Mouse (Mus musculus): ENCODE results near the gene Ezh1. TPM values are rescaled to one million over a fixed set of nuclear protein-coding genes. Genes with fewer than 3 reads are reported as not detected.
A peak's percentile ranks its signal among the peaks of the same experiment; 100 is the strongest.

Ezh1 gene
- 10 to 100 TPM; 29.8 to 36.4 TPM for total RNA-seq (2021)
- long read RNA-seq, experiment 1, full-length matches to known transcripts: 12 of 26 reads
- long read RNA-seq, experiment 1, partial matches to known transcripts: 8 of 26 reads
- long read RNA-seq, experiment 1, other reads (novel, unspliced or antisense): 6 of 26 reads
- long read RNA-seq, experiment 2, full-length matches to known transcripts: 4 of 12 reads
- long read RNA-seq, experiment 2, partial matches to known transcripts: 5 of 12 reads
- long read RNA-seq, experiment 2, other reads (novel, unspliced or antisense): 3 of 12 reads

- peak; percentile 93 to 96 for DNase-seq
Measured at GRCm38 (mm10) chr11:101226065-101226701, at the start of gene Ezh1. Ezh1 (minus strand) TSS chr11:101226463.

- DNase-seq: no peak
Measured at GRCm38 (mm10) chr11:101275309-101275708, 49.0 kb upstream of the Ezh1 start.

DNA sequence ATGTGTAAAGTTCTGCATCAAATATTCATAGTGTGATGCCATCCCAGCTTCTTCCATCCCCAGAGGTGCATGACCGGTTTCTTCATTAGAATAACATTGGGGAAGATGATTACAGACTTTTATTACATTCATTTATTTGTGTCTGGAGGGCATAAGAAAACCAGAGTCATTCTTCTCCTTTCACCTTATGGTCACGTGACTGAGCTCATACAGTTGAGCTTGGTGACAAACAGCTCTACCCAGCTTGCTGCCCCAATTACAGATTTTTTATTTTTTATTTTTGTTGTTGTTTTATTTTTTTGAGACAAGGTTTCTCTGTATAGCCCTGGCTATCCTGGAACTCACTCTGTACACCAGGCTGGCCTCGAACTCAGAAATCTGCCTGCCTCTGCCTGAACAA, 46.2 kb upstream of the Ezh1 start:
- DNase-seq: no peak

DNA sequence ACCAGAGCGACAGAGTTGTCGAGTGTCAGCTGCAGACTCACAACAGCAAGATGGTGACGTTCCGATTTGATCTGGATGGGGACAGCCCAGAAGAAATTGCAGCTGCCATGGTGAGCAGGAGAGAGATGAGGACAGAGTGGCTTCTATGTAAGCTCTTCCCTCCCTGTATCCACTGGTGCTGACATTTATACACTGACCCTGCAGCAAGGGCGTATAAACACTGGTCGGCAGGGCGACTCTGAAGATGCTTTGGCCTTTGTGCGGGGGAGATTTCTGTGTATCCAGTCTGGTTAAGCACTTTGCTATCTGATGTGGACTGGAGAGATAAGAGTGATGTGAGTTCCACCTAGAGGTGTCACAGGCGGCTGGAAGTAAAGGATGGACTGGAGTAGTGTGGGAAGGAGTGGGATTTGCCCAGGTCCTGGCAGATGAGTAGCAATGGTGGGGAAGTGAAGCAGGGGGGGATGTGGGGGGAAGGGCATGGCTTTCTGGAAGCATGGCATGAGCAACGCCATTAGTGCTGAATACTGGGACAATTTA, 43.4 kb upstream of the Ezh1 start:
- DNase-seq: no peak

DNA sequence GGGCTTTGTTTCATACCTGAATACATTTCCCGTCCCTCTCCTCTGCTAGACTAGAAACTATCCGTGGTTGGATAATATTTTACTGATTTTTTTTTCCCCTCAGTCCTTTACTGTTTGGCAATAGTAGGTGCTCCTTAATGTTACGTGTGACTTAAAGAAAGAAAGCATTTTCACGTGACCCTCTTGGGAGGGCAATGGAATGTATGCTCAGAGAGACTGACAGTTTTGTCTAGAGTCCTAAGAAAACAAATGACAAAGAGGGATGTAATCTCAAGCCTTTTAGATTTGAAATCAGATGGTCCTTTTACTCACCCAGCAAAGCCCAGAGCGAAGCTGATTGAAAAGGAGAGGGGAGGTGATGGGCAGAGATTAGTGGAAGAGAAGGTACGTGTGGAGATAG, 39.6 kb upstream of the Ezh1 start:
- DNase-seq: no peak

DNA sequence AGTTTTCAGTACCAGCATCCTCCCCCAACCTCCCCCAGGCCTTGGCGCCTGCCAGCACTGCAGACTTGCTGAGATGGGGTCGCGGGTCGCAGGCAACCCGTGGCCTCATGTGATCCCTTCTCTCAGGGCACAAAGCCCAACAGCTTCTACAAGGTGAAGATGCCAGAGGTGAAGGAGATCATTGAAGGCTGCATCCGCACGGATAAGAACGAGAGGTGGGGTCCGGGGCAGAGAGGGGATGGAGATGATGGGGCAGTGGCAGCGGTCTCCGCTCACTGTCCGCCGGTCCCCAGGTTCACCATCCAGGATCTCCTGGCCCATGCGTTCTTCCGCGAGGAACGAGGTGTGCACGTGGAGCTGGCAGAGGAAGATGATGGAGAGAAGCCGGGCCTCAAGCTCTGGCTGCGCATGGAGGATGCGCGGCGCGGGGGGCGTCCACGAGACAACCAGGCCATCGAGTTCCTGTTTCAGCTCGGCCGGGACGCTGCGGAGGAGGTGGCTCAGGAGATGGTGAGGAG, 38.8 kb upstream of the Ezh1 start:
- DNase-seq: no peak

DNA sequence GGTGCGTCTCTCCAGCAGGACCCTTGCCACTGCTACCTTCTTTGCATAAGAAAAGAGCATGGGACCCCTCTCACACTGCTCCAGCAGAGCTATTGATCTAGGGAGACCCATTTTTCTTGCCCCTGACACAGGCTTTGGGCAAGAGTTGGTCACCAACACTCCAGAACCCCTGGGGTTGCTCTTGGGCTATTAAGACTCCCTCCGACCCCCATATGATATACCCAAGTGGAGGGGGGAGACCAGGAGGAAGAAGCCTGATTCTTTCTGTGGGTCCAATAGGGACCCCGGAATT, 37.7 kb upstream of the Ezh1 start:
- DNase-seq: no peak

DNA sequence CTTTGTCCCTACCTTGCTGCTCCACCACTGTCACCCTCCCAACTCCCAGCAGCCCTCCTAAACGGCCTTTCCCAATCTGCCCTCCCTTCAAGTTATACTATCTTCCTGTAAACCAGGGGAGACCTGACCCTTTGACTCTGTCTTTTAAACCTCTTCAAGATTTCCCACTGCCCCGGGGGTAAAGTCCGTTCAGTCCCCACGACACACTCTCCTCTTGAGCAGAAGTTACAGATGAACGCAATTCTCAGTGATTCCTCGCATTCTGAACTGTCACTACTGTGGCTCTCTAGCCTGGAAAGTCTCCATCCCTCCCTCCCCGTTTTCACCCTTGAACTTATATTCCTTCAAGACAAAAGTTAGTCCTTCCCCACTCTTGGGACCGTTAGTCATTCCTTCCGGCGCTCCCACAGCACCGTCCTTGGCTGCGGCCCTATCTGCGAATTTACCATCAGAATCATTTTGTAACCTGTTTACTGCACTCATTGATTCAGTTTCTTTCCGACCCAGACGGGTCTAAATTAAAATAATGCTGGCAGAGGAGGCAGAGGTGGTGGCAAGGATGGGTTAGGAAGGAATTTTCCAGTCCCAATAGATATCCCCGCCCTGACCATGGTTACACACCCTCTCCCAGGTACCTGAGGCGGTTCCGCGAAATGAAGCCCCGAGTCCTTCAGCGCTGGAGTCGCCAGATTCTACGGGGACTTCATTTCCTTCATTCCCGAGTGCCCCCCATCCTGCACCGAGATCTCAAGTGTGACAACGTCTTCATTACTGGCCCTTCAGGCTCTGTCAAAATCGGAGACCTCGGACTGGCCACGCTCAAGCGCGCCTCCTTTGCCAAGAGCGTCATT, 37.1 kb upstream of the Ezh1 start:
- no peak for DNase-seq

- DNase-seq: no peak
Measured at GRCm38 (mm10) chr11:101262272-101262967, 36.2 kb upstream of the Ezh1 start.

DNA sequence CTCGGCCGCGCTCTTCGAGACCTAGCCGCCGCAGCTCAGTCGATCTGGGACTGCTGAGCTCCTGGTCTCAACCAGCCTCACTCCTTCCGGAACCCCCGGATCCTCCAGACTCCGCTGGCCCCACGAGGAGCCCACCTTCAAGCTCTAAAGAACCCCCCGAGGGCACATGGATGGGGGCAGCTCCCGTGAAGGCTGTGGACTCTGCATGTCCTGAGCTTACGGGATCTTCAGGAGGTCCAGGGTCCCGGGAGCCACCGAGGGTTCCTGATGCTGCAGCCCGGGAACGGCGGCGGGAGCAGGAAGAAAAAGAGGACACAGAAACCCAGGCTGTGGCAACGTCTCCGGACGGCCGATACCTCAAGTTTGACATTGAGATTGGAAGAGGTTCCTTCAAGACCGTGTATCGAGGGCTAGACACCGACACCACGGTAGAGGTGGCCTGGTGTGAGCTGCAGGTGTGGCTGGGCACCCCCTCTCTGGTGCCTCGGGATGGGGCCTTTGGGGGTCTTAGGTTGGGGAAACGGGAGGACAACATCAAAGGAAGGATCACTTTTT, 34.6 kb upstream of the Ezh1 start:
- DNase-seq: peak in 1 of 2 experiments; percentile 54

DNA sequence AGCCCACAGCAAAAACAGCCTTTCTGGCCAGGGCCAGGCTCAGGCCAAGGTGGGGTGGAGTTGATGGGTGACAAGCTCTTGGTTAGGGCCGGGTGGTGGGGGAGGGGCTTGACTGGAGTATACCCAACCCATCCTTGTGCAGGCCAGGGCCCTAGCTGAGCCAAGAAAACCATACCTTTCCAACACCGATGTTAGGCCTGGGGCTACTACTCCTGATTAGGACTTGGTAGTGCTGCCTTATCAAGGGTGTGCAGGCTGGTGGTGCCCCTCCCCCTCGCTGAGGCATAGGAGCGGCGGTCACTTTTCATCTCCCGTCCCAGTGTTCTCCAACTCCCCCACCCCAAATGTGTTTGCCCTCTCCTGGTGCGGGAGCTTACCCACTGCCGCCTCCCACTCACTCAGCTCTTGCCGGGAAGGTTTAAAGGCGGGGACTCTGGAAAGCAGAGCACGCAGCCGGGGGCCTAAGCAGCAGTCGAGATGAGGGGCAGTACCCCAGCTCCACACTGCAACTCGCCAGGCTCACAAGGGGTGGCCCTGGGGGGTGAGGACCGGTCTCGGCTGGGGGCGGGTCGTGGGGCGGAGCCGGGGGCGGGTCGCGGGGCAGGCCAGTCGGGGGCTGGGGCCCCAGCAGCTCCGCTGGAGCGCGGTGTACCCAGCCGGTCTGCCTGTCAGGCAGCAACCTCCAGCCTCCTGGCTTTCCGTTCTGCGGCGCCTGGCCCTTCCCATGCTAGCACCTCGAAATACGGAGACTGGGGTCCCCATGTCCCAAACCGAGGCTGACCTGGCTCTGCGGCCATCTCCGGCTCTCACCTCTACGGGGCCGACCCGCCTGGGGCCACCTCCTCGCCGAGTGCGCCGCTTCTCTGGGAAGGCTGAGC, 33.9 kb upstream of the Ezh1 start, which contains the start of gene Wnk4:
Gene Wnk4, plus strand, starts transcription at position 620 of the 878 bp plus-strand sequence.
- DNase-seq: peak; percentile 65 to 75

DNA sequence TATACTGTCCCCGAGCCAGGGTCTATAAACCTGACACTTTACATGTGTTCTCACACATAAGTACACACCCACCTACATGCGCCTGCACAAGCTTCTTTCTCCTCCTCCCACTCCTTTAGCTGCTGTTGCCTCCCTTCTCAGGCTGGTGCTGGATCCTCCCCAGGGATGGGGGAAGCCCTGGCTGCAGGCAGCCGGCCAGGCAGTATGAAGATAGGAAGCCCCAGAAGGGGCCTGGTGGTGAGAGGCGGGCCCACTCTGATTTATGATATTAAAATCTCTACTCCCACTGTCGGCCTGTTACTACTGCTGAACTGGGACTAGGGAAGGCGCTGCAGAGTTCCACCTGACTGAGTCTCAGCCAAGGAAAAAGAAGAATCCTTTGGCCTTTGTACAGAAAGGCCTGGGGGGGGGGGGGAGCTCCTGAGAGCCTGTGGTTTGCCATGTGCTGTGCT, 33.0 kb upstream of the Ezh1 start:
- DNase-seq: peak; percentile 53 to 54

- peak; percentile 74 to 80 for DNase-seq
Measured at GRCm38 (mm10) chr11:101255826-101256775, 29.8 kb upstream of the Ezh1 start.

DNA sequence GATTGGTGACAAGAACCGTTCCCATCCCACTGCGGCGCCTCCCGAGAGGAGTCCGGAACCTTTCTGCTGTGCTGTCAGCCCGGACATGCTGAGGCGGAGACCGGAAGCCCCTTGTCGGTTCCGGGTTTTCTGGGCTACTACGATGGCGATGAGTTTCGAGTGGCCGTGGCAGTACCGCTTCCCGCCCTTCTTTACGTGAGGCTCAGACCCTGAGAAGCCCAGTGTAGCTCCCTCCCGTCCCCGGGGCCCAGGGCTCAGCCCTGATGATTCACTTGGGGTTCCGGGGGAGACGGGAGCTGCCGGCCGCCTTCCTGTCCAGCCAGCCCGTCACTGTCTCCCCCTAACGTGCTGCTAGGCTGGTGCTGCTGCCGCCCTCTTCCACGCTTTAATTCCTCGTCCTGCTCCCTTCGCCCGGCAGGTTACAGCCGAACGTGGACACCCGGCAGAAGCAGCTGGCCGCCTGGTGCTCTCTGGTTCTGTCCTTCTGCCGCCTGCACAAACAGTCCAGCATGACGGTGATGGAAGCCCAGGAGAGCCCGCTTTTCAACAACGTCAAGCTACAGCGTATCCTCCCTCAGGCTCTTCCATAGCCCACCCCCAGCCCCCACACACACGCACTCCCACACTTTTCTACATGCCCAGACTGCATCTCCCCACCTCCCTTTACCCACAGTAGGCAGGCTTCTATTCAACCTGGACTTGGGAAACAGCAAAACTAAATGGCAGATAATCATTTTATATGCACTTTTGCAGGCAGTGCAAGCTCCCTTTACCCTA, 27.5 kb upstream of the Ezh1 start, which contains the start of gene Vps25:
Gene Vps25, plus strand, starts transcription at position 95 of the 777 bp plus-strand sequence.
- peak; percentile 89 to 95 for DNase-seq

GRCm38 (mm10) chr11:101252941-101253340, 26.7 kb upstream of the Ezh1 start:
- DNase-seq: peak; percentile 49 to 56

DNA sequence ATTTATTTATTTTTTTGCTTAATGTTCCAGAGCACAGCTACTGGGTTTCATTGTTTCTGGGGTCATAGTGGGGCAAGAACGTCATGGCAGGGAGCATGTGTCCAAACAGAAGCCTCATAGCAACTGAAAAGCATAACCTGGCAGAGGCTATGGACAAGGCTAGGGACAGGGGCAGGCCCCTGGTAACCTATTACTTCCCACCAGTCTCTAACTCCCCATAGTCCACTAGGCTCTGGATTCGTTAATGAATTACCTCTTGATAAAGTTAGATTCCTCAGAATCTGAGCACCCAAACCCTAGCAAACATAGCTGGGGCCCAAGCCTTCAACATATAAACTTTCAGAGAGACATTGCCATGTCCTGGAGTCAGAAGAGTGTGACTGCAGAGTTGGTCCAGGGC, 24.8 kb upstream of the Ezh1 start:
- no peak for DNase-seq

- peak; percentile 85 to 89 for DNase-seq
Measured at GRCm38 (mm10) chr11:101248258-101248994, 22.2 kb upstream of the Ezh1 start.

Measured in heart, adult 18-20 months (tissue).